Mouse (Mus musculus) liver, postnatal 0 days (tissue): ENCODE measurements around the gene Glod4. TPM values are rescaled to one million over a fixed set of nuclear protein-coding genes. Genes with fewer than 3 reads are reported as not detected.
A peak's percentile ranks its signal among the peaks of the same experiment; 100 is the strongest.

Source experiments
- ATAC-seq: fragments of 200-750 bp; cut with Nextera tagmentation; 2 replicates; pipeline ENCODE4 v1.8.0; 2017; ENCODE audit warnings: mild to moderate bottlenecking, moderate library complexity
- DNase-seq: peaks from one replicate; pipeline ENCODE4 v3.0.0-alpha.2; 2016
- H3K27ac ChIP-seq: fragments of 300-500 bp; sonication (generic); 2 replicates; pipeline ENCODE4 v1.5.1; 2014; ENCODE audit warnings: antibody characterized with exemption, moderate library complexity, mild to moderate bottlenecking, low read depth
- H3K27me3 ChIP-seq: fragments of 300-500 bp; sonication (generic); 2 replicates; pipeline ENCODE4 v1.6.1; 2014; ENCODE audit warnings: low read length, control low read depth, mixed read lengths; ENCODE audit not compliant: insufficient read depth
- H3K36me3 ChIP-seq: fragments of 300-500 bp; sonication (generic); replicated peaks from 2 replicates; pipeline ENCODE4 v1.6.1; 2014; ENCODE audit warnings: mild to moderate bottlenecking, control low read depth, low read length, moderate library complexity, mixed read lengths; ENCODE audit not compliant: insufficient read depth
- H3K4me1 ChIP-seq: fragments of 300-500 bp; sonication (generic); 2 replicates; pipeline ENCODE4 v1.6.1; 2014; ENCODE audit warnings: antibody characterized with exemption, mild to moderate bottlenecking, control low read depth; ENCODE audit not compliant: insufficient read depth
- H3K4me2 ChIP-seq: fragments of 300-500 bp; sonication (generic); 2 replicates; pipeline ENCODE4 v1.6.1; 2014; ENCODE audit warnings: low read depth, mild to moderate bottlenecking, low read length, moderate library complexity, mixed read lengths
- H3K4me3 ChIP-seq: fragments of 300-500 bp; sonication (generic); 2 replicates; pipeline ENCODE4 v1.5.1; 2014; ENCODE audit warnings: low read depth, low read length
- H3K9ac ChIP-seq: fragments of 300-500 bp; sonication (generic); replicated peaks from 2 replicates; pipeline ENCODE4 v1.6.1; 2014; ENCODE audit warnings: mild to moderate bottlenecking, moderate library complexity
- H3K9me3 ChIP-seq: fragments of 300-500 bp; sonication (generic); 2 replicates; pipeline ENCODE4 v1.6.1; 2016; ENCODE audit warnings: mild to moderate bottlenecking, control low read depth, low read length, mixed read lengths
- CTCF ChIP-seq: sonication (generic); IDR thresholded peaks from 2 replicates; pipeline ENCODE4 v1.5.1; 2016; ENCODE audit warnings: antibody characterized with exemption, low read depth
- EP300 ChIP-seq: IDR thresholded peaks from 2 replicates; pipeline ENCODE4 v1.6.1; 2016; ENCODE audit warnings: antibody characterized with exemption, low read depth, mild to moderate bottlenecking
- WGBS: fragments of 180-500 bp; shearing (Covaris S2); extraction: QIAGEN DNeasy Blood & Tissue Kit; methylation state at CpG from one replicate; pipeline ENCODE4 v1.1.7; 2014; ENCODE audit not compliant: insufficient replicate concordance; 5-methylcytosine and 5-hydroxymethylcytosine counted together
- polyA plus RNA-seq: library from polyadenylated mRNA; unstranded; fragments of >200 nt; fragmentation: Nextera tagmentation; extraction: Ambion mirVana; gene quantifications from 2 replicates; pipeline ENCODE4 v1.2.1, GENCODE M21; 2015

The Glod4 gene
- polyA plus RNA-seq, 1 experiment from 2014 or later = 43.6 TPM

GRCm38 (mm10) chr11:76106551-76107496 is 136.7 kb downstream of the Glod4 start:
- peaks cover 3% of the 10 kb centered on the region; the same call in 1 of the 2 replicates for H3K36me3 ChIP-seq
- H3K27me3 ChIP-seq = no peaks in the 10 kb centered on the region
- WGBS = 78% methylated on average over 11 of the region's 11 CpGs
- no peaks in the 10 kb centered on the region for H3K9me3 ChIP-seq
- no peak for ATAC-seq
- H3K9ac ChIP-seq = no peak overlapping the region
- H3K4me3 ChIP-seq = no peak overlapping the region
- H3K4me1 ChIP-seq = no peaks in the 10 kb centered on the region
- H3K4me2 ChIP-seq = no peak overlapping the region
- TF ChIP-seq CTCF (no peak), EP300 (no peak)
- no peak overlapping the region for H3K27ac ChIP-seq
- DNase-seq = no peak

- Histone ChIP-seq H3K9me3 (no peaks in the 10 kb centered on the region), H3K27ac (no peak overlapping the region), H3K9ac (no peak overlapping the region), H3K4me1 (no peaks in the 10 kb centered on the region), H3K4me3 (no peak overlapping the region), H3K4me2 (no peak overlapping the region), H3K27me3 (no peaks in the 10 kb centered on the region), H3K36me3 (peaks cover 13% of the 10 kb centered on the region; the same call in 1 of the 2 replicates)
- DNase-seq (no peak), ATAC-seq (no peak)
- TF ChIP-seq EP300 = no peak
- TF ChIP-seq CTCF = no peak
These were observed 142.4 kb downstream of the Glod4 start for GRCm38 (mm10) chr11:76101154-76101553.

- no peak overlapping the region for H3K4me2 ChIP-seq
- H3K9ac ChIP-seq = no peak overlapping the region
- no peaks in the 10 kb centered on the region for H3K27me3 ChIP-seq
- H3K4me1 ChIP-seq = no peaks in the 10 kb centered on the region
- TF ChIP-seq EP300 = no peak
- TF ChIP-seq CTCF = no peak
- no peak for DNase-seq
- H3K4me3 ChIP-seq = no peak overlapping the region
- no peak overlapping the region for H3K27ac ChIP-seq
- 71% methylated on average over 4 of the region's 4 CpGs for WGBS
- peaks cover 13% of the 10 kb centered on the region; the same call in 1 of the 2 replicates for H3K36me3 ChIP-seq
- no peaks in the 10 kb centered on the region for H3K9me3 ChIP-seq
- ATAC-seq = no peak
These were observed 144.1 kb downstream of the Glod4 start for GRCm38 (mm10) chr11:76099193-76099975.

GRCm38 (mm10) chr11:76093610-76094009 is 149.9 kb downstream of the Glod4 start:
- H3K9ac ChIP-seq = no peak overlapping the region
- no peaks in the 10 kb centered on the region for H3K4me1 ChIP-seq
- no peak overlapping the region for H3K4me3 ChIP-seq
- 86% methylated on average over 8 of the region's 8 CpGs for WGBS
- H3K4me2 ChIP-seq = no peak overlapping the region
- no peak overlapping the region for H3K27ac ChIP-seq
- no peaks in the 10 kb centered on the region for H3K27me3 ChIP-seq
- TF ChIP-seq EP300 (no peak), CTCF (no peak; the same call in 1 of the 2 replicates)
- DNase-seq (no peak), ATAC-seq (no peak)
- H3K9me3 ChIP-seq = no peaks in the 10 kb centered on the region
- H3K36me3 ChIP-seq = peaks cover 16% of the 10 kb centered on the region

- no peak for TF ChIP-seq EP300
- no peak for TF ChIP-seq CTCF
- WGBS = 78% methylated on average over 6 of the region's 6 CpGs
- no peak overlapping the region for H3K9ac ChIP-seq
These were observed 153.7 kb downstream of the Glod4 start for GRCm38 (mm10) chr11:76089776-76090175.

GRCm38 (mm10) chr11:76088506-76088905 is 155.0 kb downstream of the Glod4 start:
- ATAC-seq (no peak), DNase-seq (no peak)
- WGBS = 56% methylated on average over 4 of the region's 4 CpGs
- TF ChIP-seq EP300 (no peak), CTCF (no peak)
- Histone ChIP-seq H3K4me3 (no peak overlapping the region), H3K9me3 (no peaks in the 10 kb centered on the region), H3K27ac (peak overlapping the region; percentile 3; the same call in 1 of the 2 replicates), H3K36me3 (peaks cover 12% of the 10 kb centered on the region), H3K4me2 (peak overlapping the region; percentile 24; the same call in 1 of the 2 replicates), H3K27me3 (no peaks in the 10 kb centered on the region), H3K4me1 (no peaks in the 10 kb centered on the region), H3K9ac (no peak overlapping the region)

More at GRCm38 (mm10) chr11:76089776-76090175, 153.7 kb downstream of the Glod4 start:
- ATAC-seq (no peak), DNase-seq (no peak)
- Histone ChIP-seq H3K4me3 (no peak overlapping the region), H3K4me1 (no peaks in the 10 kb centered on the region), H3K27ac (no peak overlapping the region), H3K9me3 (no peaks in the 10 kb centered on the region), H3K27me3 (no peaks in the 10 kb centered on the region), H3K36me3 (peaks cover 12% of the 10 kb centered on the region), H3K4me2 (no peak overlapping the region)
